Mouse (Mus musculus) fibroblast of lung, adult 2 months (primary cell): ENCODE measurements at regions not wholly inside any gene's neighbourhood (a gene's known extent, or its start where the extent isn't known, plus 50 kb on each side); places are given as distances from the start of the nearest gene placed in this dataset.

ENCODE experiments used
- DNase-seq: peaks from one replicate; pipeline ENCODE4 v3.0.0-alpha.2; 2011; ENCODE audit warnings: low read depth

- no peak for DNase-seq
These were observed 439.9 kb downstream of the Nyap2 start for GRCm38 (mm10) chr1:81516575-81517210.

GRCm38 (mm10) chr1:81520420-81521273, 443.9 kb downstream of the Nyap2 start:
- no peak for DNase-seq

GRCm38 (mm10) chr1:81522929-81523328, 446.2 kb downstream of the Nyap2 start:
- DNase-seq, result no peak

- DNase-seq, result no peak
These were observed 449.1 kb downstream of the Nyap2 start for GRCm38 (mm10) chr1:81525821-81526220.

- no peak for DNase-seq
These were observed 461.1 kb downstream of the Nyap2 start for GRCm38 (mm10) chr1:81537836-81538235.

- DNase-seq, result no peak
These were observed 463.0 kb downstream of the Nyap2 start for GRCm38 (mm10) chr1:81539591-81540311.

GRCm38 (mm10) chr1:81548906-81549305, 472.2 kb downstream of the Nyap2 start:
- DNase-seq, result no peak

- no peak for DNase-seq
These were observed 473.0 kb downstream of the Nyap2 start for GRCm38 (mm10) chr1:81549706-81550105.

GRCm38 (mm10) chr1:81552731-81553130, 476.0 kb downstream of the Nyap2 start:
- DNase-seq, result no peak

- no peak for DNase-seq
These were observed 500.4 kb downstream of the Nyap2 start for GRCm38 (mm10) chr1:81576965-81577664.

- no peak for DNase-seq
These were observed 501.0 kb downstream of the Nyap2 start for GRCm38 (mm10) chr1:81577665-81578201.

GRCm38 (mm10) chr1:81581208-81581607, 504.5 kb downstream of the Nyap2 start:
- DNase-seq, result no peak

GRCm38 (mm10) chr1:81587780-81588307, 511.1 kb downstream of the Nyap2 start:
- no peak for DNase-seq

GRCm38 (mm10) chr1:81591623-81592022, 514.9 kb downstream of the Nyap2 start:
- no peak for DNase-seq

- DNase-seq, result no peak
These were observed 516.8 kb downstream of the Nyap2 start for GRCm38 (mm10) chr1:81593280-81594182.

- no peak for DNase-seq
These were observed 517.4 kb downstream of the Nyap2 start for GRCm38 (mm10) chr1:81594183-81594515.

- DNase-seq, result no peak
These were observed 517.9 kb downstream of the Nyap2 start for GRCm38 (mm10) chr1:81594606-81595005.

- DNase-seq, result no peak
These were observed 532.0 kb downstream of the Nyap2 start for GRCm38 (mm10) chr1:81608772-81609171.

GRCm38 (mm10) chr1:81618880-81619279, 542.1 kb downstream of the Nyap2 start:
- DNase-seq, result no peak

- DNase-seq, result no peak
These were observed 547.4 kb downstream of the Nyap2 start for GRCm38 (mm10) chr1:81624141-81624540.

- DNase-seq, result no peak
These were observed 556.0 kb downstream of the Nyap2 start for GRCm38 (mm10) chr1:81632704-81633103.
